Mouse (Mus musculus): Measurements from ENCODE around the gene Slc36a3. TPM values are rescaled to one million over a fixed set of nuclear protein-coding genes. Genes with fewer than 3 reads are reported as not detected.

Slc36a3 gene
- polyA plus RNA-seq, 1 experiment from 2014 or later: not detected

- no peaks in the 10 kb centered on the region for H3K9me3 ChIP-seq
- no peaks in the 10 kb centered on the region for H3K27me3 ChIP-seq (replicated peaks)
- H3K4me2 ChIP-seq (replicated peaks): no peak overlapping the region
- H3K4me1 ChIP-seq: no peaks in the 10 kb centered on the region
- no peak overlapping the region for H3K4me3 ChIP-seq
- no peak for ATAC-seq (ENCODE audit: low FRiP score, low read depth)
- no peaks in the 10 kb centered on the region for H3K36me3 ChIP-seq
- H3K9ac ChIP-seq: no peak overlapping the region
- 81% methylated on average over 4 of the region's 4 CpGs for WGBS
- no peak overlapping the region for H3K27ac ChIP-seq
Observed at GRCm38 (mm10) chr11:55168504-55168903, 17.0 kb upstream of the Slc36a3 start.

- 89% methylated on average over 7 of the region's 7 CpGs for WGBS
- H3K4me1 ChIP-seq: no peaks in the 10 kb centered on the region
Observed at GRCm38 (mm10) chr11:55165748-55166147, 14.2 kb upstream of the Slc36a3 start.

GRCm38 (mm10) chr11:55164723-55165122 is 13.2 kb upstream of the Slc36a3 start:
- Histone ChIP-seq H3K4me2 (replicated peaks) (no peak overlapping the region), H3K9me3 (no peaks in the 10 kb centered on the region), H3K27me3 (replicated peaks) (no peaks in the 10 kb centered on the region), H3K27ac (no peak overlapping the region), H3K9ac (no peak overlapping the region), H3K36me3 (no peaks in the 10 kb centered on the region), H3K4me1 (no peaks in the 10 kb centered on the region), H3K4me3 (no peak overlapping the region)
- WGBS: 53% methylated on average over 3 of the region's 3 CpGs
- ATAC-seq (ENCODE audit: low FRiP score, low read depth): no peak

More at GRCm38 (mm10) chr11:55165748-55166147, 14.2 kb upstream of the Slc36a3 start:
- Histone ChIP-seq H3K4me3 (no peak overlapping the region), H3K27me3 (replicated peaks) (no peaks in the 10 kb centered on the region), H3K36me3 (no peaks in the 10 kb centered on the region), H3K27ac (no peak overlapping the region), H3K9ac (no peak overlapping the region), H3K4me2 (replicated peaks) (no peak overlapping the region), H3K9me3 (no peaks in the 10 kb centered on the region)
- ATAC-seq (ENCODE audit: low FRiP score, low read depth): no peak

GRCm38 (mm10) chr11:55162670-55163069 is 11.2 kb upstream of the Slc36a3 start:
- no peak overlapping the region for H3K4me2 ChIP-seq (replicated peaks)
- H3K4me1 ChIP-seq: no peaks in the 10 kb centered on the region
- H3K27ac ChIP-seq: no peak overlapping the region
- H3K4me3 ChIP-seq: no peak overlapping the region
- no peaks in the 10 kb centered on the region for H3K36me3 ChIP-seq
- WGBS: 54% methylated on average over 9 of the region's 9 CpGs
- no peaks in the 10 kb centered on the region for H3K9me3 ChIP-seq
- H3K9ac ChIP-seq: no peak overlapping the region
- ATAC-seq (ENCODE audit: low FRiP score, low read depth): no peak
- no peaks in the 10 kb centered on the region for H3K27me3 ChIP-seq (replicated peaks)

- no peak for ATAC-seq (ENCODE audit: low FRiP score, low read depth)
- no peak overlapping the region for H3K4me2 ChIP-seq (replicated peaks)
- H3K27me3 ChIP-seq (replicated peaks): no peaks in the 10 kb centered on the region
- H3K9ac ChIP-seq: no peak overlapping the region
- no peaks in the 10 kb centered on the region for H3K4me1 ChIP-seq
- no peaks in the 10 kb centered on the region for H3K9me3 ChIP-seq
- WGBS: 55% methylated on average over 13 of the region's 13 CpGs
- H3K27ac ChIP-seq: no peak overlapping the region
- no peak overlapping the region for H3K4me3 ChIP-seq
- no peaks in the 10 kb centered on the region for H3K36me3 ChIP-seq
Observed at GRCm38 (mm10) chr11:55158785-55159359, 7.4 kb upstream of the Slc36a3 start.

GRCm38 (mm10) chr11:55155070-55155421 is 3.5 kb upstream of the Slc36a3 start:
- Histone ChIP-seq H3K9ac (no peak overlapping the region), H3K9me3 (no peaks in the 10 kb centered on the region), H3K27ac (no peak overlapping the region), H3K4me3 (no peak overlapping the region), H3K4me1 (no peaks in the 10 kb centered on the region), H3K4me2 (replicated peaks) (no peak overlapping the region), H3K36me3 (no peaks in the 10 kb centered on the region), H3K27me3 (replicated peaks) (no peaks in the 10 kb centered on the region)
- WGBS: 81% methylated on average over 6 of the region's 6 CpGs
- ATAC-seq (ENCODE audit: low FRiP score, low read depth): no peak

- no peak overlapping the region for H3K9ac ChIP-seq
- WGBS: 81% methylated on average over 3 of the region's 3 CpGs
- no peak overlapping the region for H3K4me3 ChIP-seq
- no peaks in the 10 kb centered on the region for H3K4me1 ChIP-seq
- H3K27me3 ChIP-seq (replicated peaks): no peaks in the 10 kb centered on the region
- no peak overlapping the region for H3K27ac ChIP-seq
- no peaks in the 10 kb centered on the region for H3K9me3 ChIP-seq
- H3K36me3 ChIP-seq: no peaks in the 10 kb centered on the region
- ATAC-seq (ENCODE audit: low FRiP score, low read depth): no peak
- H3K4me2 ChIP-seq (replicated peaks): no peak overlapping the region
Observed at GRCm38 (mm10) chr11:55154398-55155069, 3.0 kb upstream of the Slc36a3 start.

GRCm38 (mm10) chr11:55148461-55148860 is 3.0 kb downstream of the Slc36a3 start:
- H3K9me3 ChIP-seq: no peaks in the 10 kb centered on the region
- ATAC-seq (ENCODE audit: low FRiP score, low read depth): no peak
- no peak overlapping the region for H3K4me3 ChIP-seq
- H3K27ac ChIP-seq: no peak overlapping the region
- no peaks in the 10 kb centered on the region for H3K4me1 ChIP-seq
- WGBS: 82% methylated on average over 4 of the region's 4 CpGs
- no peaks in the 10 kb centered on the region for H3K27me3 ChIP-seq (replicated peaks)
- no peak overlapping the region for H3K4me2 ChIP-seq (replicated peaks)
- H3K9ac ChIP-seq: no peak overlapping the region
- H3K36me3 ChIP-seq: no peaks in the 10 kb centered on the region

- no peak for ATAC-seq (ENCODE audit: low FRiP score, low read depth)
- no peak overlapping the region for H3K9ac ChIP-seq
- no peak overlapping the region for H3K4me2 ChIP-seq (replicated peaks)
- no peaks in the 10 kb centered on the region for H3K4me1 ChIP-seq
- H3K27ac ChIP-seq: no peak overlapping the region
- H3K9me3 ChIP-seq: no peaks in the 10 kb centered on the region
- no peaks in the 10 kb centered on the region for H3K27me3 ChIP-seq (replicated peaks)
- no peaks in the 10 kb centered on the region for H3K36me3 ChIP-seq
- 76% methylated on average over 6 of the region's 6 CpGs for whole genome bisulfite sequencing
- H3K4me3 ChIP-seq: no peak overlapping the region
Observed at GRCm38 (mm10) chr11:55147423-55147822, 4.1 kb downstream of the Slc36a3 start.

GRCm38 (mm10) chr11:55146855-55147254 is 4.7 kb downstream of the Slc36a3 start:
- Histone ChIP-seq H3K27ac (no peak overlapping the region), H3K4me3 (no peak overlapping the region), H3K27me3 (replicated peaks) (no peaks in the 10 kb centered on the region), H3K4me1 (no peaks in the 10 kb centered on the region), H3K9me3 (no peaks in the 10 kb centered on the region), H3K36me3 (no peaks in the 10 kb centered on the region), H3K9ac (no peak overlapping the region), H3K4me2 (replicated peaks) (no peak overlapping the region)
- ATAC-seq (ENCODE audit: low FRiP score, low read depth): no peak
- 61% methylated on average over 1 of the region's 1 CpGs for WGBS

GRCm38 (mm10) chr11:55144011-55144410 is 7.5 kb downstream of the Slc36a3 start:
- Histone ChIP-seq H3K9ac (no peak overlapping the region), H3K4me2 (replicated peaks) (no peak overlapping the region), H3K4me1 (0 out of 2 replicates have a peak, but pooled peaks cover 2% of the 10 kb centered on the region), H3K4me3 (no peak overlapping the region), H3K36me3 (no peaks in the 10 kb centered on the region), H3K27ac (no peak overlapping the region), H3K9me3 (no peaks in the 10 kb centered on the region), H3K27me3 (replicated peaks) (no peaks in the 10 kb centered on the region)
- no peak for ATAC-seq (ENCODE audit: low FRiP score, low read depth)
- WGBS: 68% methylated on average over 5 of the region's 5 CpGs

- 80% methylated on average over 4 of the region's 4 CpGs for WGBS
- Histone ChIP-seq H3K27me3 (replicated peaks) (no peaks in the 10 kb centered on the region), H3K36me3 (no peaks in the 10 kb centered on the region), H3K9ac (no peak overlapping the region), H3K9me3 (no peaks in the 10 kb centered on the region), H3K27ac (no peak overlapping the region), H3K4me1 (0 out of 2 replicates have a peak, but pooled peaks cover 2% of the 10 kb centered on the region), H3K4me2 (replicated peaks) (no peak overlapping the region), H3K4me3 (no peak overlapping the region)
- ATAC-seq (ENCODE audit: low FRiP score, low read depth): no peak
Observed at GRCm38 (mm10) chr11:55141502-55141901, 10.0 kb downstream of the Slc36a3 start.

- H3K27ac ChIP-seq: no peak overlapping the region
- no peak overlapping the region for H3K9ac ChIP-seq
- H3K4me1 ChIP-seq: 0 out of 2 replicates have a peak, but pooled peaks cover 2% of the 10 kb centered on the region
- H3K27me3 ChIP-seq (replicated peaks): no peaks in the 10 kb centered on the region
- no peak overlapping the region for H3K4me3 ChIP-seq
- H3K9me3 ChIP-seq: no peaks in the 10 kb centered on the region
- no peak for ATAC-seq (ENCODE audit: low FRiP score, low read depth)
- no peaks in the 10 kb centered on the region for H3K36me3 ChIP-seq
- H3K4me2 ChIP-seq (replicated peaks): no peak overlapping the region
Observed at GRCm38 (mm10) chr11:55137646-55138045, 13.9 kb downstream of the Slc36a3 start.
